Comparison of ENCODE assay signal across 8 mouse cellular contexts in genomic region chr5:31241522-31242034, GRCm38 (mm10). TPM values are rescaled to one million over a fixed set of nuclear protein-coding genes. Genes with fewer than 3 reads are reported as not detected.
DNase-seq lines count a peak whose midpoint lies in the region; ATAC-seq and TF ChIP-seq lines count a peak whose summit lies in the region.

No protein-coding gene starts in this region.

- H3K36me3 ChIP-seq in liver, adult 2 months (ENCODE audit: control insufficient read depth, insufficient read depth, low read length): peaks cover 25% of the 10 kb centered on the region
- peaks cover 30% of the 10 kb centered on the region for H3K36me3 ChIP-seq in embryonic facial prominence, embryonic 12.5 days
- H3K36me3 ChIP-seq in intestine, embryonic 15.5 days: peaks cover 24% of the 10 kb centered on the region
- H3K36me3 ChIP-seq in neural tube, embryonic 13.5 days: peaks cover 30% of the 10 kb centered on the region

- H3K79me2 ChIP-seq in liver, adult 2 months (ENCODE audit: control insufficient read depth, insufficient read depth, low read length): peaks cover 4% of the 10 kb centered on the region; the same call in 1 of the 2 replicates

- H3K9ac ChIP-seq in liver, adult 2 months (ENCODE audit: low read depth, low read length): peak overlapping the region; percentile 10
- peak overlapping the region; percentile 94 for H3K9ac ChIP-seq in embryonic facial prominence, embryonic 12.5 days
- H3K9ac ChIP-seq in intestine, embryonic 15.5 days: peak overlapping the region; percentile 99
- H3K9ac ChIP-seq in neural tube, embryonic 13.5 days: peak overlapping the region; percentile 91

- 0 out of 2 replicates have a peak, but pooled peaks have one; percentile 3 for ATAC-seq in embryonic facial prominence, embryonic 12.5 days (ENCODE audit: insufficient number of reproducible peaks, insufficient read depth, low FRiP score, low TSS enrichment)
- ATAC-seq in intestine, embryonic 15.5 days: no peak
- no peak; the same call in none of the 2 replicates for ATAC-seq in neural tube, embryonic 13.5 days (ENCODE audit: low read depth)

- 0% methylated on average over 13 of the region's 13 CpGs for WGBS in liver, adult 2 months
- WGBS in embryonic facial prominence, embryonic 12.5 days: under 1% methylated on average over 13 of the region's 13 CpGs
- under 1% methylated on average over 13 of the region's 13 CpGs for WGBS in intestine, embryonic 15.5 days
- 1% methylated on average over 13 of the region's 13 CpGs for WGBS in neural tube, embryonic 13.5 days

- peak overlapping the region; percentile 29; the same call in 1 of the 2 replicates for H3K27ac ChIP-seq in liver, adult 2 months (replicated peaks; ENCODE audit: insufficient read depth, low read depth, low read length)
- peak overlapping the region; percentile 98 for H3K27ac ChIP-seq in embryonic facial prominence, embryonic 12.5 days
- peak overlapping the region; percentile 99 for H3K27ac ChIP-seq in intestine, embryonic 15.5 days
- peak overlapping the region; percentile 97 for H3K27ac ChIP-seq in neural tube, embryonic 13.5 days (replicated peaks)

- peak; percentile 14 for DNase-seq in liver, adult 2 months (ENCODE audit: extremely low read depth, low read depth, low spot score)
- no peak for DNase-seq in liver
- no peak for DNase-seq in gastrocnemius, postnatal 10 days
- DNase-seq in thymus, postnatal 10 days (ENCODE audit: low spot score in 2 of 2): no peak
- DNase-seq in cerebellum, adult 8-10 months: no peak

- H3K4me1 ChIP-seq in liver, adult 2 months (ENCODE audit: control insufficient read depth, insufficient read depth, low read length): peaks cover 4% of the 10 kb centered on the region
- peaks cover 6% of the 10 kb centered on the region for H3K4me1 ChIP-seq in embryonic facial prominence, embryonic 12.5 days
- H3K4me1 ChIP-seq in intestine, embryonic 15.5 days (replicated peaks): 0 out of 2 replicates have a peak, but pooled peaks cover 7% of the 10 kb centered on the region
- H3K4me1 ChIP-seq in neural tube, embryonic 13.5 days (replicated peaks): peaks cover 18% of the 10 kb centered on the region

- no peak for TF ChIP-seq CTCF in liver, adult 2 months (IDR thresholded peaks at IDR 0.05; ENCODE audit: low read depth, low read length)

- TF ChIP-seq POLR2A in liver, adult 2 months (IDR thresholded peaks at IDR 0.05; ENCODE audit: extremely low read depth, insufficient read depth, low read length): no peak

- H3K27me3 ChIP-seq in liver, adult 2 months (ENCODE audit: control insufficient read depth, insufficient read depth, low read length): no peaks in the 10 kb centered on the region
- no peaks in the 10 kb centered on the region for H3K27me3 ChIP-seq in embryonic facial prominence, embryonic 12.5 days
- no peaks in the 10 kb centered on the region for H3K27me3 ChIP-seq in intestine, embryonic 15.5 days (replicated peaks)
- no peaks in the 10 kb centered on the region for H3K27me3 ChIP-seq in neural tube, embryonic 13.5 days

- H3K9me3 ChIP-seq in embryonic facial prominence, embryonic 12.5 days: peaks cover 1% of the 10 kb centered on the region; the same call in 1 of the 2 replicates
- H3K9me3 ChIP-seq in intestine, embryonic 15.5 days: no peaks in the 10 kb centered on the region
- no peaks in the 10 kb centered on the region for H3K9me3 ChIP-seq in neural tube, embryonic 13.5 days

- H3K4me3 ChIP-seq in liver, adult 2 months (ENCODE audit: insufficient read depth, low read depth, low read length): peak overlapping the region; percentile 48
- H3K4me3 ChIP-seq in embryonic facial prominence, embryonic 12.5 days: peak overlapping the region; percentile 94
- peak overlapping the region; percentile 99 for H3K4me3 ChIP-seq in intestine, embryonic 15.5 days (replicated peaks)
- peak overlapping the region; percentile 81 for H3K4me3 ChIP-seq in neural tube, embryonic 13.5 days

- peak overlapping the region; percentile 52 for H3K4me2 ChIP-seq in embryonic facial prominence, embryonic 12.5 days (replicated peaks)
- H3K4me2 ChIP-seq in intestine, embryonic 15.5 days (replicated peaks): peak overlapping the region; percentile 80
- peak overlapping the region; percentile 86 for H3K4me2 ChIP-seq in neural tube, embryonic 13.5 days

RNA-seq across cellular contexts. Expression of gene Gm9970, which starts 0.5 kb away (rescaled TPM):
- total RNA-seq in liver, adult 2 months (2014; rRNA removed): not detected in 2 replicates
- polyA plus RNA-seq in liver, adult 2 months (2012; rRNA removed): not detected in 2 replicates
- 0.43 and 1.1 TPM in 2 replicates for polyA plus RNA-seq in embryonic facial prominence, embryonic 12.5 days (2016; fragmentation: Nextera tagmentation; extraction: Ambion mirVana)
- polyA plus RNA-seq in intestine, embryonic 15.5 days (2015; fragmentation: Nextera tagmentation; extraction: Ambion mirVana): 0.33 TPM in 1 of 2 replicates, not detected in the other
- not detected in 2 replicates for polyA plus RNA-seq in neural tube, embryonic 13.5 days (2015; fragmentation: Nextera tagmentation; extraction: Ambion mirVana)
- total RNA-seq in gastrocnemius, postnatal 10 days (2021): not detected

RNA-seq across cellular contexts. Expression of gene Nrbp1, which starts 0.9 kb away (rescaled TPM):
- 43.8 and 51.5 TPM in 2 replicates for total RNA-seq in liver, adult 2 months (2014; rRNA removed)
- 97.8 and 112 TPM in 2 replicates for polyA plus RNA-seq in liver, adult 2 months (2012; rRNA removed)
- polyA plus RNA-seq in embryonic facial prominence, embryonic 12.5 days (2016; fragmentation: Nextera tagmentation; extraction: Ambion mirVana): 151 and 155 TPM in 2 replicates
- 133 and 136 TPM in 2 replicates for polyA plus RNA-seq in intestine, embryonic 15.5 days (2015; fragmentation: Nextera tagmentation; extraction: Ambion mirVana)
- polyA plus RNA-seq in neural tube, embryonic 13.5 days (2015; fragmentation: Nextera tagmentation; extraction: Ambion mirVana): 164 and 171 TPM in 2 replicates
- total RNA-seq in gastrocnemius, postnatal 10 days (2021): 10 to 100 TPM; 74.7 to 76.3 TPM

RNA-seq across cellular contexts. Expression of gene Krtcap3, which starts 9.9 kb away (rescaled TPM):
- total RNA-seq in liver, adult 2 months (2014; rRNA removed): 1.7 and 2.1 TPM in 2 replicates
- 4.3 and 8.3 TPM in 2 replicates for polyA plus RNA-seq in liver, adult 2 months (2012; rRNA removed)
- polyA plus RNA-seq in embryonic facial prominence, embryonic 12.5 days (2016; fragmentation: Nextera tagmentation; extraction: Ambion mirVana): 14.7 and 18.6 TPM in 2 replicates
- 66.8 and 70.0 TPM in 2 replicates for polyA plus RNA-seq in intestine, embryonic 15.5 days (2015; fragmentation: Nextera tagmentation; extraction: Ambion mirVana)
- 4.5 and 4.7 TPM in 2 replicates for polyA plus RNA-seq in neural tube, embryonic 13.5 days (2015; fragmentation: Nextera tagmentation; extraction: Ambion mirVana)
- 1 to 10 TPM; 1.5 to 3.0 TPM for total RNA-seq in gastrocnemius, postnatal 10 days (2021)

RNA-seq across cellular contexts. Expression of gene Ppm1g, which starts 21.1 kb away (rescaled TPM):
- 19.7 and 23.5 TPM in 2 replicates for total RNA-seq in liver, adult 2 months (2014; rRNA removed)
- polyA plus RNA-seq in liver, adult 2 months (2012; rRNA removed): 31.6 and 32.3 TPM in 2 replicates
- 144 and 147 TPM in 2 replicates for polyA plus RNA-seq in embryonic facial prominence, embryonic 12.5 days (2016; fragmentation: Nextera tagmentation; extraction: Ambion mirVana)
- polyA plus RNA-seq in intestine, embryonic 15.5 days (2015; fragmentation: Nextera tagmentation; extraction: Ambion mirVana): 124 and 132 TPM in 2 replicates
- 161 and 170 TPM in 2 replicates for polyA plus RNA-seq in neural tube, embryonic 13.5 days (2015; fragmentation: Nextera tagmentation; extraction: Ambion mirVana)
- total RNA-seq in gastrocnemius, postnatal 10 days (2021): 10 to 100 TPM; 41.7 to 43.9 TPM

RNA-seq across cellular contexts. Expression of gene Zfp513, which starts 39.5 kb away (rescaled TPM):
- 3.1 and 4.2 TPM in 2 replicates for total RNA-seq in liver, adult 2 months (2014; rRNA removed)
- polyA plus RNA-seq in liver, adult 2 months (2012; rRNA removed): 17.6 and 27.6 TPM in 2 replicates
- 18.7 and 20.0 TPM in 2 replicates for polyA plus RNA-seq in embryonic facial prominence, embryonic 12.5 days (2016; fragmentation: Nextera tagmentation; extraction: Ambion mirVana)
- 8.1 and 8.8 TPM in 2 replicates for polyA plus RNA-seq in intestine, embryonic 15.5 days (2015; fragmentation: Nextera tagmentation; extraction: Ambion mirVana)
- 15.2 and 19.3 TPM in 2 replicates for polyA plus RNA-seq in neural tube, embryonic 13.5 days (2015; fragmentation: Nextera tagmentation; extraction: Ambion mirVana)
- 10 to 100 TPM in 1 of 2 experiments, 1 to 10 TPM in 1; 8.2 to 12.1 TPM for total RNA-seq in gastrocnemius, postnatal 10 days (2021)

Comparison
In these comparisons a context has a peak if more than half of its experiments do, and no peak if none do; other contexts are left out.
1. H3K27ac ChIP-seq: peak in every context shown above with its lines; median percentile 99 in intestine, embryonic 15.5 days; 98 in embryonic facial prominence, embryonic 12.5 days; 97 in neural tube, embryonic 13.5 days; 29 in liver, adult 2 months.
2. H3K4me3 ChIP-seq: peak in every context shown above with its lines; median percentile 99 in intestine, embryonic 15.5 days; 94 in embryonic facial prominence, embryonic 12.5 days; 81 in neural tube, embryonic 13.5 days; 48 in liver, adult 2 months.
3. H3K9ac ChIP-seq: peak in every context shown above with its lines; median percentile 99 in intestine, embryonic 15.5 days; 94 in embryonic facial prominence, embryonic 12.5 days; 91 in neural tube, embryonic 13.5 days; 10 in liver, adult 2 months.